Mouse (Mus musculus) frontal cortex, postnatal 36 days (tissue): ENCODE data around the gene Klf1.
"Not testable (repeated sequence)": the region's sequence is repeated elsewhere in the genome, so short reads cannot be mapped to it uniquely, and the experiment has no call there.

ENCODE experiments used
- DNase-seq, 2 experiments: peaks; one replicate each; pipeline ENCODE4 v3.0.0; 2022; ENCODE audit warnings: low spot score in 2 of 2

Klf1 gene

DNA sequence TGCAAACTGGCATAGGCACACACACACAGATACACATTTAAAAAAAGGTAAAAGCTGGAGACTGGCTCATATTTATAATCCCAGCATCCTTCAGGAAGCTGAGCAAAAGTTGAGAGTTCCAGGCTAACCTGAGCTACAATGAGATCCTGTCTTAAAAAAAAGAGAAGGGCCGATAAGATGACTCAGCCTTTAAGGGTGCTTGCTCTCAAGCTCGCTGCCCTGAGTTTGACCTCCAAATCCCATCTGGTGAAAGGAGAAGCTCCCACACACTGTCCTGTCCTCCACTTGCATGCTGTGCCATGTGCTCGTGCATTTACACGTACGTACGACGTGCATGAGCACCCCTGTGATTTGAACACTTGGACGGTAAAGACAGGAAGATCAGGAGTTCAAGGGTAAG, 5.8 kb downstream of the Klf1 start:
- no peak for DNase-seq

DNA sequence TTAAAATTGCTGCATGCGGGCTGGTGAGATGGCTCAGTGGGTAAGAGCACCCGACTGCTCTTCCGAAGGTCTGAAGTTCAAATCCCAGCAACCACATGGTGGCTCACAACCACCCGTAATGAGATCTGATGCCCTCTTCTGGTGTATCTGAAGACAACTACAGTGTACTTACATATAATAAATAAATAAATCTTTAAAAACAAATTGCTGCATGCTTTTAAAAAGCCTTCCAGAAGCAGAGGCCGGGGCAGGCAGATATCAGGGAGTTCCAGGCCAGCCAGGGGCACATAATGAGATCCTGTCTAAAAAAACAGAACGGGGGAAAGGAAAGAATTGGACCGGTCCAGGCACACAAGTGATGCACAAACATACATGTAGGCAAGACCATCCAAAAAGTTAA, 6.3 kb downstream of the Klf1 start:
- not testable (repeated sequence) for DNase-seq

GRCm38 (mm10) chr8:84908421-84909161, 6.9 kb downstream of the Klf1 start, which contains the start of gene Dnase2a:
Dnase2a (plus strand) TSS chr8:84908560.
- DNase-seq, result peak; percentile 75 to 77

DNA sequence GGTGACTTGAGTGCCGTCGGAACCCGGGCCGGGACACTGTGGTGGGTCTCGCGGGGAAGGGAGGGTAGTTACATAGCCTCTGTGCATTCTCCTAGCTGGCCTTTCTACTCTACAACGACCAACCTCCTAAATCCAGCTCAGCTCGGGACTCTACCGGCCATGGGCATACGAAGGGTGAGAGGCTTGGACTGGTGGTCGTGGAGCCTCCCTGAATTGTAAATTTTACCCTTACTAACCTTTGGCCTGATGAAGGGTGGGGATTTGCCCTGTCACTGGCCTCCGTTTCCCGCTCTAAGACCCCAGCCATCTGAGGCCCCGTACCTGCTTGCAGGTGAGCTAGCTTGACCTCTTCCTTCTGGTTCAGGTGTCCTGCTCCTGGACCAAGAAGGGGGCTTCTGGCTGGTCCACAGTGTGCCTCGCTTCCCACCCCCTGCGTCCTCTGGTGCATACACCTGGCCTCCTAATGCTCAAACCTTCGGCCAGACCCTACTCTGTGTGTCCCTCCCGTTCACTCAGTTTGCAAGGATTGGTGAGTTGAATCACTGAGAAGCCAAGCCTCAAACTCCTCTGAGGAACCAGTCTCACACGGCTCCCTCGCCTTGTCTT, 7.5 kb downstream of the Klf1 start:
- no peak for DNase-seq

DNA sequence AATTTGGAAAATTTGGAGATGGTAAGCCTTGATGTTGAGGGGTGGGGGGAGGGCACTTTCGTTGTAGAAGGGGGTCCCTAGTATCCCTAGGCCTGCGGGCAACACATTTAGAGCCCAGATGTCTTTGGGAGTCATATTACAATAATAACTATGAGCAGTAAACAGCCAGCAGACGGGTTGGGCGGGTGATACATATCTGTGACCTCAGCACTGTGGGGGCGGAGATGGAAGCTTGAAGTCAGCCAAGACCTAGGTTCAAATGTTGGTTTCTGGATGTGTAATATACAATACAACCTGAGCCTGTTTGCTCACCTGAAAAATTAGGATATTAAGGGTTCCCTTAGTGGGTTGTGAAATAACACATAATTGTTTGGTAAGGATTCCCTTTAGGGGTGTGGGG, 8.2 kb downstream of the Klf1 start:
- DNase-seq, result no peak

- no peak for DNase-seq
Observed at GRCm38 (mm10) chr8:84910551-84910950, 8.8 kb downstream of the Klf1 start.

GRCm38 (mm10) chr8:84911854-84912253, 10.1 kb downstream of the Klf1 start:
- DNase-seq, result no peak

- no peak for DNase-seq
Observed at GRCm38 (mm10) chr8:84912391-84912790, 10.7 kb downstream of the Klf1 start.

DNA sequence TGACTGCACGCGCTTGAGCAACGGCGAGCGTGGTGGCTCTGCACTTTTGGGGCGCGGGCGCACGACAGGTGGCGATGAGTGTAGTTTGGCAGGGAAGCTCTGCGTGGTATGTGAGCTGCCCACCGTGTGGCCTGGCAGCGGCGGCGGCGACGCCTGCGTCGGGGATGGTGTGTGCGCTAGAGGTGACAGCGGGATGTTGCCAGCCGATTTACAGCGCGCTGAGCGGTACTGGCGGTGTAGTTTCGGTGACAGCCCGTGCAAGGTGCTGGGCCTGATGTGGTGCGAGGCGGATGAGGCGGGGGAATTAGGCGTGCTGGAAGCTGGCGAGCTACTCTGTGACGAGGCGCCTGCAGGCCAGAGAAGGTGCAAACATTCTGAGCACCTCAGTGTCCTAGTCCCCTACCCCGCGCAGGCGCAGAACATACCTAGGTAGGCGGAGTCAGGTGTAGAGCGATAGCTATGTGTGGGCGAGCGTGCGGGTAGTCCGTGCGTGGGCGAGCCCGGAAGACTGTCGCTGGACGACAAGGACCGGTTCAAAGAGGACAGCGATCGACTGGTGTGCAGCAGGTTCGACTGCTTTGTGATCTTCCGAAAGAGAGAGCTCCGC, 11.3 kb downstream of the Klf1 start:
- DNase-seq, result peak; percentile 53 to 64

- no peak for DNase-seq
Observed at GRCm38 (mm10) chr8:84913502-84913900, 11.8 kb downstream of the Klf1 start.

DNA sequence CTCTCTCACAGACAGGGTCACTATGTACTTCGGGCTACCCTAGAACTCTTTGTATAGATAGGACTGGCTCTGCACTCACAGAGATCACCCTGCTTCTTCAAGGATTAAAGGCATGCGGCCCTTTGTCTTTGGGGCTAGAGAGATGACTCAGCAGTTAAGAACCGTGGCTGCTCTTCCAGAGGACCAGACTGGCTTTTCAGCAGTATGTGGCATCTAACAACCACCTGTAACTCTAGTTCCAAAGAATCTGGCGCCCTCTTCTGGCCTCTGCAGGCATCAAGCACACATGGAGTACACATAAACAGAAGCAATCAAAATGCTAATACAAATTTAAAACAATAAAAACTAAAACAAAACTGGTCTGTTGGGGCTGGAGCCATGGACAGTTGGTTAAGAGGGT, 12.2 kb downstream of the Klf1 start:
- DNase-seq, result no peak

GRCm38 (mm10) chr8:84915269-84915668, 13.5 kb downstream of the Klf1 start:
- DNase-seq, result no peak

DNA sequence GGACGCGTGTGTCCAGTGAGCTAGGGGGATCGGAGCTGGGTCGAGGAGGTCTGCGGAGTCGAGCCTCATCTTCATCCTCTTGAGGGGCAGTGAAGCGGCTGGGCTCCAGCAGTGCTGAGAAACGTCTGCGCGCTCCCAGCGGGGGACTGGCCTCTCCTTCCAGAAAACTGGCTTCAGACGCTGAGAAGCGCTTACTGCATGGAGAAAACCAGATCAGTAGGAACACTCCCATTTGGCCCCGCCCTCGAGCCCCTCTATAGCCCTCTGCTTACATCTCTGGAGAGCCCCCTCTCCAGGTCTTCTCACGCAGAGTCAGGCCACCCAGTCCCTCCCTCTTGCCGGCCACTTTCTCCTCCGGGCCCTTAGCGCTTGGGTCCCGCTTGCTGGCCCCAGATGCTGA, 16.1 kb downstream of the Klf1 start:
- no peak for DNase-seq

GRCm38 (mm10) chr8:84918646-84919045, 16.9 kb downstream of the Klf1 start:
- no peak for DNase-seq

- DNase-seq, result no peak
Observed at GRCm38 (mm10) chr8:84921596-84921995, 19.9 kb downstream of the Klf1 start.

- no peak for DNase-seq
Observed at GRCm38 (mm10) chr8:84925557-84925956, 23.8 kb downstream of the Klf1 start.

GRCm38 (mm10) chr8:84927513-84927912, 25.8 kb downstream of the Klf1 start:
- DNase-seq, result no peak

DNA sequence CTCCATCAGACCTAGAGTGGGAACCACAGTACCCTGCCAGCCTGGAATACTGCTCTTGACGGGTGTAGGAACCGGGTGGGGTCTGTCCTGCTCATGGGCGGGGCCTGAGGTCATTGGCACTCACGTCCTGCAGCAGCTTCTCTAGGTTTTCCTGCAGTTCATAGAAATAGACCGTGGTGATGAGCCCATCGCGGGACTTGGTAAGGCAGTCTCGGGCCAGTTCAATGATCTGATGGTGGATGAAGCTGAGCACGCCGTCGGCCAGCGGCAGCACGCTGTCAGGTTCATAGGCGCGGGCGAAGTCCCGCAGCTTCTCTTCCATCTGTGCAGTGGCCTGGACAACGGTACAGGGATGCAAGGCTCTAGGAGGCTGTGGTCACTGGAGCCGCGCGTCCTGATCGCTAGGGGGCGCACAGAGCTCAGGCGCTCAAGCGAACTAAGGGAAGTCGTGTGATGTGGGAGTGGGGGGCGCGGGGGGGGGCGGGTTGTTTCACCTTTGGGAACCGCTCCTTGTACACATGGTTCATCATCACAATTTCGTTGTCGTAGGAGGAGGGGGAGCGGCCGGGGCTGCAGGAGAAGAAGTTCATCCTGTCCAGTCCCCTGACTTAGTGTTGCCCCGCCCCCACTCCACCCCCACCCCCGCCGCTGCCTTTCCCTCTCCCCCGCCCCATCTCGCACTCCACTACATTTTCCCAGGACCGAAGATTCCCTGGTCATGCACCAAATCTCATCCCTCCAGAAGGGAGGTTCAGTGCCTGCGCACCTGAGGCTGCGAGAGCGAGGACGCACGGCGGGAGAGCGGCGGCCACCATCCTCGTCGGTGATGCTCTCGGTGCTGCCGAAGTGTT, 27.0 kb downstream of the Klf1 start:
- peak in 1 of 2 experiments; percentile 76 for DNase-seq

DNA sequence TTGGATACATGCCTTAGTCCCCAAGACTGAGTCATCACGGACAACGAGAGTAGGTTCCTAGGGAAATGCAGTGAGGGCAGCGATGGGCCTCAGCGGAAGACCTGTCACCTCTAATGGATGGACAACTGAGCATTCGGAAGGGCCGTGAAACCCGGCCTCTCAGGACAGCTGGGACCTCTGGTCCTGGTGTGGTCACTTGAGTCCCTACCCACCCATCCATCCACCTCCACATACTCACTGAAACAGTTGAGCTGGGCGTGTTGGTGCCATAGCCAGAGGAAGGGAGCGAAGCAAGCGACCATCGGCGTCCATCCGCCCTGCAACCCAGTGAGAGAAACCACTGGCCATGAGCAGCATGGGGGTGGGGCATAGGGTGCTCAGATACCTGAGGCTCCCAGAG, 28.9 kb downstream of the Klf1 start:
- no peak for DNase-seq

DNA sequence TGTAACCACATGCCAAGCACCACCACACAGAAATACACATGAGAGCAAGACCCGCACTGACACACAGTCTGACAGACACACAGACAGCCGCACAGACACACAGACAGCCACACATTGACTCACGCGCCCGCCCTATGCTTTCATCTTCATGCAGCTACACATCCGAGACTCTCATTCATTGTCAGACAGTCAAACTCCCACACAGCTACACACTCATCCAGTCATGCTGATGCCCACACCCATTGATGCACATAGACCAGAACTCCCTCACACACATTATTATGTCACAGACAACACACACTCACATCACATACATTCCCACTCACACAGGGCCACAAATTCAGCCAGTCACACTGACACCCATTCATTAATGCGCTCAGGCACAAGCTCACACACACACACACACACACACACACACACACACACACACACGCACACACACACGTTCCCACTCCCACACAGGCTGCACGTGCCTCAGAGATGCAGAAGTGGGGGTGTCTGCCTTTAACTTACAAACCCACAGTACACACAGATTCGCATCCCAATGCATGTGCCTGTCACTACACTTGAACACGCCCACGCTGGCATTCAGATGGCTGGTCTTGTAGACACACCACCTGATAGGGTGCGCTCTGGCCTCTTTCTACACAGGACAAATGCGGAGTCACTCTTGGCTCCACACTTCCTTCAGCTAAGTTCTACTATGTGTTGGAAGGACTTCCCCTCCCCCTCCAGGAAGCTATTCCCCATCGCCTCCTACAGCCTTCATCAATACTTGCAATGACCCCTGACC, 32.2 kb downstream of the Klf1 start:
- no peak for DNase-seq

DNA sequence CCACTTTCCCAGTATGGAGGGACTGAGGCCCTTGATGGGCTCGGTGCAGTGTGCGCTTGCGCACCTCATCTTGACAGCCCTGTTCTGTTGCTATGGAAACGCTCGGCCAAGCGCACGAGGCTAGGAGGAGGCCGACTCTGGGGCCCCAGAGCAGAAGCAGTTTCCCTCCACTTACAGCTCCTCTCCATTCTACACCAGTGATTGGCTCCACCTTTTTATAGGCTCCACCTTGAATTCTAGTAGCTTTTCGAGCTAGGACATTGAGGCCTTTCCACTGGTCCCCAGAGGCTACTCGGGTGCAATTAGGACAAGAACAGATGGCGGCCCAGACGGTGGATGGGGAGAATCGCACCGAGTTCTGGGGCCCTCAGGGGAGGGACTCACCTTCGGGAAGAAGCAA, 33.1 kb downstream of the Klf1 start:
- DNase-seq, result no peak
